Mouse (Mus musculus): ENCODE data around the gene Ccn2.

DNA sequence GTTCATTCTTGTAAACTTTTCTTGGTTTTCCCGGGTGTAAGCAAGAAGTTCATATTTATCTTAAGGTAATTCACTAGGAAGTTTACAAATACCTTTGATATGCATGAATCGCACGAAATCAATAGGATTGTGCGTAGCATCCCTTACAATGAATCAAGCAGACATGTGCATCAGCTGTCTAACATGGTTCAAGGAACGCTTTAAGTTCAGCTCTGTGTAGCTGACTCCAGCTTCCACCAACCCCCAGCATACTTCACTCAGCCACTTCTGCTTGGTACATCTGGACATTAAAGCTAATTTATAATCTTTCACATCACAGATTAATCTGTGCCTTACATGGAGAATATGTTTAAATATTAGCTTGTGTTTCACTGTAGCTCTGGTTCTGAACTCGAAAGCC is 3.5 kb downstream of the Ccn2 start:
- TF ChIP-seq CTCF (IDR thresholded peaks at IDR 0.05) (no peak), POLR2A (IDR thresholded peaks at IDR 0.05; ENCODE audit: insufficient read depth, low read depth, low read length) (no peak), EP300 (IDR thresholded peaks at IDR 0.05; ENCODE audit: insufficient read depth, low read depth, low read length) (no peak)
